22 mouse cellular contexts compared by ENCODE assay signal in the genomic region with DNA sequence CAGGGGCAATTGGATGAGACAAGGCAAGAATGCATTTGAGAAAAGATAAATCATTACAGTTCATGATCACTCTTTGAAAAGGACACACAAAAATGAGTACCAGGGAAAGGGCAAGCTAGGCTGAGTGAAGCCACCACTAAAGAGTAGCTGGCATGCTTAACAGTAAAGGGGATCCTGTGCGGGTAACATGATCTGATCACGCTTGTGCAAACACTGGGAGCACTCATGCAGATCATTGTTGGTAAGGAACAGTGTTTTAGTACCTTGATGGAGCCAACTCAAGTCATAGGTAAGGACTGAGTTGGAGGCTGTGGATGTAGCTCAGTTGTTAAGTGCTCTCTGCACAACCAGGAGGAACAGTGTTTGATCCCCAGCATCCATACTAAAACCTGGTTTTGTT.
"Had no signal": no experiment of that assay in that cellular context is flagged by ENCODE, and none has a peak within 500 bp of the region (broad histone marks: within the 10 kb centered on the region; RNA-seq: fewer than 3 reads in every experiment).

No protein-coding gene starts in this region.

- ATAC-seq: liver, postnatal 0 days; lung, postnatal 0 days; midbrain, embryonic 15.5 days had no signal

- H3K9me3 ChIP-seq: limb, embryonic 12.5 days; limb, embryonic 15.5 days; midbrain, embryonic 12.5 days; midbrain, embryonic 15.5 days; neural tube, embryonic 12.5 days; neural tube, embryonic 15.5 days had no signal

- H3K36me3 ChIP-seq: limb, embryonic 12.5 days; limb, embryonic 15.5 days; midbrain, embryonic 12.5 days; midbrain, embryonic 15.5 days; neural tube, embryonic 12.5 days; neural tube, embryonic 15.5 days had no signal

- DNase-seq: kidney, adult 8-10 months; kidney, postnatal 25 days; left cerebral cortex, postnatal 4 days; liver, postnatal 0 days; lung, embryonic 14.5 days; right cerebral cortex, adult 18-20 months; right cerebral cortex, postnatal 14 days; right cerebral cortex, postnatal 4 days; thymus, adult 2 months; thymus, postnatal 14 days; thymus, postnatal 4 days had no signal

- H3K27ac ChIP-seq: limb, embryonic 12.5 days; limb, embryonic 15.5 days; liver, embryonic 14.5 days; macrophage; midbrain, embryonic 12.5 days; midbrain, embryonic 15.5 days; neural tube, embryonic 12.5 days; neural tube, embryonic 15.5 days; stomach, postnatal 0 days had no signal

- H3K9ac ChIP-seq: limb, embryonic 12.5 days; limb, embryonic 15.5 days; liver, embryonic 14.5 days; liver, postnatal 0 days; lung, embryonic 14.5 days; midbrain, embryonic 12.5 days; midbrain, embryonic 15.5 days; neural tube, embryonic 12.5 days; neural tube, embryonic 15.5 days had no signal

- H3K27me3 ChIP-seq: limb, embryonic 12.5 days; limb, embryonic 15.5 days; midbrain, embryonic 12.5 days; midbrain, embryonic 15.5 days; neural tube, embryonic 12.5 days; neural tube, embryonic 15.5 days had no signal

- H3K4me1 ChIP-seq: limb, embryonic 15.5 days; midbrain, embryonic 12.5 days; midbrain, embryonic 15.5 days; neural tube, embryonic 12.5 days; neural tube, embryonic 15.5 days had no signal

- H3K4me3 ChIP-seq: limb, embryonic 12.5 days; limb, embryonic 15.5 days; midbrain, embryonic 12.5 days; midbrain, embryonic 15.5 days; neural tube, embryonic 12.5 days; neural tube, embryonic 15.5 days had no signal

- H3K4me2 ChIP-seq: limb, embryonic 12.5 days; limb, embryonic 15.5 days; liver, embryonic 11.5 days; lung, embryonic 14.5 days; midbrain, embryonic 12.5 days; midbrain, embryonic 15.5 days; neural tube, embryonic 12.5 days; neural tube, embryonic 15.5 days had no signal
